Mouse (Mus musculus): Measurements from ENCODE around the gene Mecom. TPM values are rescaled to one million over a fixed set of nuclear protein-coding genes. Genes with fewer than 3 reads are reported as not detected.

Gene Mecom
- 2.1 and 2.3 TPM in 2 replicates for total RNA-seq (2012; rRNA removed)

- no peak for DNase-seq (ENCODE audit: low read depth, low spot score)
- peaks cover 0 to 8% of the 10 kb centered on the region in 2 experiments; a peak in 1 of 4 replicates for H3K4me1 ChIP-seq (ENCODE audit: control insufficient read depth in 2 of 2, insufficient read depth in 2 of 2, low read length in 2 of 2, poor library complexity in 1 of 2)
- H3K4me3 ChIP-seq (ENCODE audit: insufficient read depth in 1 of 2, low read depth in 1 of 2, low read length in 2 of 2, poor library complexity in 1 of 2, severe bottlenecking in 1 of 2), result no peak within 1 kb of the TSS
- in situ Hi-C loops (cut with MboI; ENCODE audit: low sequenced_read_pairs in 2 of 2, unreplicated experiment in 2 of 2), result no loop called here
- no peaks in the 10 kb centered on the region for H3K36me3 ChIP-seq (ENCODE audit: control insufficient read depth, insufficient read depth, low read length, poor library complexity, severe bottlenecking)
- TF ChIP-seq ZC3H11A (IDR thresholded peaks at IDR 0.05; ENCODE audit: borderline replicate concordance, low read depth, low read length) (no peak), HCFC1 (IDR thresholded peaks at IDR 0.05; ENCODE audit: borderline replicate concordance, insufficient read depth, low read length) (no peak), MAFK (IDR thresholded peaks at IDR 0.05; ENCODE audit: insufficient read depth, low read depth, low read length) (no peak), ZNF384 (IDR thresholded peaks at IDR 0.05; ENCODE audit: low read depth, low read length) (no peak), CHD2 (IDR thresholded peaks at IDR 0.05; ENCODE audit: low read depth, low read length) (no peak)
- H3K27ac ChIP-seq (ENCODE audit: insufficient read depth, low read depth, low read length, poor library complexity, severe bottlenecking), result no peak within 1 kb of the TSS
- H3K9ac ChIP-seq (ENCODE audit: insufficient read depth, low read depth, low read length, poor library complexity, severe bottlenecking), result no peak within 1 kb of the TSS
- H3K9me3 ChIP-seq (ENCODE audit: control insufficient read depth, insufficient read depth, low read depth, low read length), result no peaks in the 10 kb centered on the region
These were observed at the start of gene Mecom for GRCm38 (mm10) chr3:30547908-30548307. Gene Mecom (minus strand): TSS chr3:30548008.

DNA sequence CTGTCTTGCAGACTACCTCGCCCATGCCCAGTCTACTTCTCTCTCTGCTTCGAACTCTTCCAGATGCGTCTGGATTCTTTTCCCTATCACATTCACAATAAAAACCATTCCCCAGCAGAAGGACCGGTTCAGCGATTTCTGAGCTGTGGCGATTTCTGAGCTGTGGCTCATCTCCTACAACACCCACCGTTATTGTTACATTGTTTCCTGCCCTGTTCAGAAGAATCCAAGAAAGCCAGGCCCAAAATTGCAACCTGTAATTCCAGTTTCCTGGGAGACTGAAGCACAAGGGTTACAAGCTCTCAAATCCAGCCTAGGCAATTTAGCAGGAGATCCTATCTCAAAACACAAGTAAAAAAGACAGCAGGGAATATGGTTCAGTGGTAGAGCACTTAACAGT is 49.5 kb upstream of the Mecom start:
- DNase-seq (ENCODE audit: low read depth, low spot score), result no peak
- H3K36me3 ChIP-seq (ENCODE audit: control insufficient read depth, insufficient read depth, low read length, poor library complexity, severe bottlenecking), result no peaks in the 10 kb centered on the region
- no peak overlapping the region for H3K27ac ChIP-seq (ENCODE audit: insufficient read depth, low read depth, low read length, poor library complexity, severe bottlenecking)
- peaks cover 0 to 8% of the 10 kb centered on the region in 2 experiments; a peak in 1 of 4 replicates for H3K4me1 ChIP-seq (ENCODE audit: control insufficient read depth in 2 of 2, insufficient read depth in 2 of 2, low read length in 2 of 2, poor library complexity in 1 of 2)
- no peaks in the 10 kb centered on the region for H3K9me3 ChIP-seq (ENCODE audit: control insufficient read depth, insufficient read depth, low read depth, low read length)
- TF ChIP-seq MAFK (IDR thresholded peaks at IDR 0.05; ENCODE audit: insufficient read depth, low read depth, low read length) (no peak), CHD2 (IDR thresholded peaks at IDR 0.05; ENCODE audit: low read depth, low read length) (no peak), ZC3H11A (IDR thresholded peaks at IDR 0.05; ENCODE audit: borderline replicate concordance, low read depth, low read length) (no peak), HCFC1 (IDR thresholded peaks at IDR 0.05; ENCODE audit: borderline replicate concordance, insufficient read depth, low read length) (no peak), ZNF384 (IDR thresholded peaks at IDR 0.05; ENCODE audit: low read depth, low read length) (no peak)
- H3K9ac ChIP-seq (ENCODE audit: insufficient read depth, low read depth, low read length, poor library complexity, severe bottlenecking), result no peak overlapping the region
- no peak overlapping the region for H3K4me3 ChIP-seq (ENCODE audit: insufficient read depth in 1 of 2, low read depth in 1 of 2, low read length in 2 of 2, poor library complexity in 1 of 2, severe bottlenecking in 1 of 2)
- in situ Hi-C loops (cut with MboI; ENCODE audit: low sequenced_read_pairs in 2 of 2, unreplicated experiment in 2 of 2), result loop anchor here (10.0 to 25.0 kb wide), 2 partner anchors 128 to 365 kb away; partner anchors contain the start of gene Phc3 (in 1 of the 2)

- TF ChIP-seq HCFC1 (IDR thresholded peaks at IDR 0.05; ENCODE audit: borderline replicate concordance, insufficient read depth, low read length), result no peak
- no peak for TF ChIP-seq ZC3H11A (IDR thresholded peaks at IDR 0.05; ENCODE audit: borderline replicate concordance, low read depth, low read length)
- no peak for TF ChIP-seq MAFK (IDR thresholded peaks at IDR 0.05; ENCODE audit: insufficient read depth, low read depth, low read length)
- TF ChIP-seq ZNF384 (IDR thresholded peaks at IDR 0.05; ENCODE audit: low read depth, low read length), result no peak
- no peak for TF ChIP-seq CHD2 (IDR thresholded peaks at IDR 0.05; ENCODE audit: low read depth, low read length)
- H3K36me3 ChIP-seq (ENCODE audit: control insufficient read depth, insufficient read depth, low read length, poor library complexity, severe bottlenecking), result no peaks in the 10 kb centered on the region
- peak overlapping the region; percentile 65 to 85 for H3K4me3 ChIP-seq (ENCODE audit: insufficient read depth in 1 of 2, low read depth in 1 of 2, low read length in 2 of 2, poor library complexity in 1 of 2, severe bottlenecking in 1 of 2)
- no peak overlapping the region for H3K27ac ChIP-seq (ENCODE audit: insufficient read depth, low read depth, low read length, poor library complexity, severe bottlenecking)
- peaks cover 2 to 8% of the 10 kb centered on the region in 2 experiments; a peak in 1 of 4 replicates for H3K4me1 ChIP-seq (ENCODE audit: control insufficient read depth in 2 of 2, insufficient read depth in 2 of 2, low read length in 2 of 2, poor library complexity in 1 of 2)
- DNase-seq (ENCODE audit: low read depth, low spot score), result peak; percentile 16
- no peaks in the 10 kb centered on the region for H3K9me3 ChIP-seq (ENCODE audit: control insufficient read depth, insufficient read depth, low read depth, low read length)
- in situ Hi-C loops (cut with MboI; ENCODE audit: low sequenced_read_pairs in 2 of 2, unreplicated experiment in 2 of 2), result loop anchor here (10.0 to 25.0 kb wide), 2 partner anchors 130 to 367 kb away; partner anchors contain the start of gene Phc3 (in 1 of the 2)
- peak overlapping the region; percentile 77 for H3K9ac ChIP-seq (ENCODE audit: insufficient read depth, low read depth, low read length, poor library complexity, severe bottlenecking)
These were observed 47.5 kb upstream of the Mecom start for GRCm38 (mm10) chr3:30595111-30595832.

DNA sequence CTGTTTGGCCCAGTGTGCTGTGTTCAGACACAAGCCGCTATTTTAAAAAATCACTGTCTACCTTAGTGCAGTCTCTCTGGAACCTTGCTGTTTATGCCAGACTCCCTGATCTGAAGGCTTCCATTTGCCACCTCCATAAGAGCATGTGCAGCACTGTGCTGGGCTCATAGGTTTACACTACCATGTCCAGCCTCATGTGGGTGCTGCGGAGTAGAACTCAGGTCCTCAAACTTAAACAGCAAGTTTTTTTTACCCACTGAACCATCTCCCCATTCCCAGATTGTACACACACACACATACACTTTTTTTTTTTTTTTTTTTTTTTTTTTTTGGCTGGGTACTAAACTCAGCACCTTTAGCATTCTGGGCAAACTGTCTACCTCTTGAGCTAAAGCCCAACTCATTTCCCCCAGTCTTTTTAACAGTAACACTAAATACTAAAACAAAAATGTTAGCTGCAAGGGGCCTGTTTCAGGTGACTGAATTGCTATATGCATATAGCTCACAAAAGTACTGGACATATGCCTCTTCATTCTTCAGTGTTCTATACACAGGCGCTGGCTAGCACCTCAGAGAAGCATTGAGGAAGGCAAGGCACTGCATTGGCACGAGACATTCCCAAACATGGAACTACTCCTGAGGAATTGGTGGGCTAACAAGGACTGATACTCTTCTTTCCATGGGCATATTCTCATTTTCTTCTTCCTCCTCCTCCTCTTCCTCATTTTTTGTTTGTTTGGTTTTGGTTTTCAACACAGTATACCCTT is 46.1 kb upstream of the Mecom start:
- TF ChIP-seq HCFC1 (IDR thresholded peaks at IDR 0.05; ENCODE audit: borderline replicate concordance, insufficient read depth, low read length), result no peak
- no peak for TF ChIP-seq MAFK (IDR thresholded peaks at IDR 0.05; ENCODE audit: insufficient read depth, low read depth, low read length)
- 0 out of 2 replicates have a peak, but pooled peaks have one; percentile 19 for TF ChIP-seq ZC3H11A (IDR thresholded peaks at IDR 0.05; ENCODE audit: borderline replicate concordance, low read depth, low read length)
- TF ChIP-seq ZNF384 (IDR thresholded peaks at IDR 0.05; ENCODE audit: low read depth, low read length), result peak; percentile 90
- in situ Hi-C loops (cut with MboI; ENCODE audit: low sequenced_read_pairs in 2 of 2, unreplicated experiment in 2 of 2), result loop anchor here (10.0 to 25.0 kb wide), 2 partner anchors 131 to 368 kb away; partner anchors contain the start of gene Phc3 (in 1 of the 2)

More for the DNA sequence above, 46.1 kb upstream of the Mecom start:
- no peak overlapping the region for H3K9ac ChIP-seq (ENCODE audit: insufficient read depth, low read depth, low read length, poor library complexity, severe bottlenecking)
- peak; percentile 27 for DNase-seq (ENCODE audit: low read depth, low spot score)
- H3K4me3 ChIP-seq (ENCODE audit: insufficient read depth in 1 of 2, low read depth in 1 of 2, low read length in 2 of 2, poor library complexity in 1 of 2, severe bottlenecking in 1 of 2), result no peak overlapping the region
- H3K4me1 ChIP-seq (ENCODE audit: control insufficient read depth in 2 of 2, insufficient read depth in 2 of 2, low read length in 2 of 2, poor library complexity in 1 of 2), result peaks cover 2 to 8% of the 10 kb centered on the region in 2 experiments; a peak in 1 of 4 replicates
- H3K27ac ChIP-seq (ENCODE audit: insufficient read depth, low read depth, low read length, poor library complexity, severe bottlenecking), result no peak overlapping the region
- H3K9me3 ChIP-seq (ENCODE audit: control insufficient read depth, insufficient read depth, low read depth, low read length), result no peaks in the 10 kb centered on the region
- no peaks in the 10 kb centered on the region for H3K36me3 ChIP-seq (ENCODE audit: control insufficient read depth, insufficient read depth, low read length, poor library complexity, severe bottlenecking)
